Mouse (Mus musculus) ovary, postnatal 14 days (tissue): Measurements from ENCODE around the gene Asrgl1.
"Not testable (repeated sequence)": the region's sequence is repeated elsewhere in the genome, so short reads cannot be mapped to it uniquely, and the experiment has no call there.

ENCODE experiments used
- DNase-seq: peaks from one replicate; pipeline ENCODE4 v3.0.0; 2022; ENCODE audit warnings: low spot score

Asrgl1 gene

DNA sequence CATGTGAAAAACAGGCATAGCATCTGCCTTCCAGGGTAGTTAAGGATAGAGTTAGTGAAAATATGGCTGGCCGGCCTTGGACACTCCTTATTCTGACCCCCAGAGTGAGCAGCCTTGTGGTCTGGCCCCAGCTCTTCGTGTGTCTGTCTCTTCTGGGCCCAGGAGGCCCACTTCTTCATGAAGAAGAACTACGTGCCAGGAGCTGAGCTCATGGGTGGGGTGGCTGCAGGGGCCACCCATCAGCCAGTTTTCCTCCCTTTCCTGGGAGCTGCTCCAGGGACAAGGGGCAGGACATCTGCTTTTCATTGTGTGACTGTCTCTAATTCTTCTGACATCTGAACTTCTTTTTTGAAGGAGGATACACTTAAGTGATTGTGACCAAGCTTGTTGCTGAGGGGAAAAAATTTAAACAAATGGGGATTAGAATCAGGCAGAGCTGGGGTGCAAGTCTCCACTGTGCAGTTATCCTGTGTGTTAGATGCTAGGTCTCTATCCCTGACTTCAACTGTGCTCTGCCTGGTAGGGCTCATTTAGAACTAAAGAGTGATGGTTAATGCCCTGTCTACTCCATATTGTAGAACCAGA lies 30.2 kb downstream of the Asrgl1 start:
- DNase-seq: no peak

- DNase-seq: no peak
Observed at GRCm38 (mm10) chr19:9103986-9104385, 31.4 kb downstream of the Asrgl1 start.

DNA sequence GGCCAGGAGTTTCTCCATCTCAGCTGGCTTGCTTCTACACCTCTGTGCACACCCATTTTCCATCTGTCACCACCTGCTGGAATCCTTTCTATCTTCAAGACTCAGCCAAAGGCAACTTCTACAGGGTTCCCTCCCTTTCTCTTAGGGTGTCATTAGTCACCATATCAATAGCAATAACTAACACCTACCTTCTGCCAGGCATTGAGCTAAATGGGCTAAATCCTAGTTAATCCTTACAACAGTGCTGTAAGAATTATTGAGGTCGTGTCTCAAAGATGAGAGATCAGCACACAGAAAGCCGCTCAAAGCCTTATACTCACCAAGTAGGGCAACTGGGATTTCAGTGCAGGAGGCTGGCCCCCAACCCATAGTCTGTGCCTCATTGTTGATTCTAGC lies 34.4 kb downstream of the Asrgl1 start:
- DNase-seq: no peak

- DNase-seq: no peak
Observed at GRCm38 (mm10) chr19:9100297-9101061, 35.0 kb downstream of the Asrgl1 start.

GRCm38 (mm10) chr19:9099751-9100150 lies 35.7 kb downstream of the Asrgl1 start:
- DNase-seq: no peak

DNA sequence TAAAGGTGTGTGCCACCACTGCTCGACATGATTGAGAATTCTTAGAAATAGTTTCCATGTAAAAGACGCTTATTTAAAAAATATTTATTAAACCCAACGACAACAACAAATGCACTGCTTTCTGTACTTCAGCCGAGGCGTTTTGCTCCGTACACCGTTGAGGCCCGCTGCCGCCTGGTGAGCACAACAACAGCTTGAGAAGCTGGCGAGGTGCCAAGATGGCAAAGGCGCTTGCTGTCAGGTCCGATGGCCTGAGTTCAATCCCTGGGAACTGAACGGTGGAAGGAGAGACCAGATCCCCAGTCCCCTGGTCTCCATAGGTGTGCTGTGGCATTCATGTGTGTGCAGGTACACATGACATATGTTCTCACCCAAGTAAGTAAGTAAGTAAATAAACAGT lies 38.0 kb downstream of the Asrgl1 start:
- no peak for DNase-seq

- DNase-seq: no peak
Observed at GRCm38 (mm10) chr19:9095111-9095510, 40.3 kb downstream of the Asrgl1 start.

DNA sequence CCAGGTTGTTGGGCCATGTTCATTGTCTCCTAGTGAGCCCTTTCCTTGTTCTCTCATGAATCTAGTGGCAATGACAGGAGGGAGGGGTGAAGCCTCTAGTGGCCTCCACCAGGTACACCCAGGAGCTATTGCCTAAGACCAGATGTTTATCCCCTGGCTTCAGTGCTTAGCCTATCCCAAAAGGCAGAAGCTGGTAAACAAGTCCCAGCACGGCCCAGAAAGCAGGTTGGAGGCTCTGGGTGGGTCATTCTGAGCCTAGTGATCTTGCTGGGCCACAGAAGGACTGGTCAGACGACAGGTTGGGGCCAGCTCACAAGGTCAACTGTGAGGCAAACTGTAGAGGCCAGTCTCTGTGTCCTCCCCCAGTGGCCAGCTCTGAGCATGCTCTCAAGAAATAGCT lies 44.7 kb downstream of the Asrgl1 start:
- no peak for DNase-seq

DNA sequence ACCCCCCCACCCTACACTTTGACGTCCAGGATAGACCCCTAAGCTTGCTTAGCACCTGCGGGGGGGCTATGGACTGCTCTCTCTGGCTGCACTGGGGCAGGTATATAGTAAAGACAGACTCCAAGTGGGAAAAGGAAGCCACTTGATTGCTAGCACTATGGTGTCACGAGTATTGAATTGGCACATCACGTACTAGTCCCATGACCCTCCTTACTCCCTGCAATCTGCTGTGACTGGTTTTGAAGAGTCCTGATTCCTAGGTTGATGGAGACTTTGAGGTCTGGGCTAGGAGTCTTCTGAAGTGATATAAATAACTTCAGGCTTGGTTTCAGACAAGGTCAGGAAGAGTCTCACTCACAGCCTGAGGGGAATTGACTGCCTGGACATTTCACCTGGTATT lies 45.2 kb downstream of the Asrgl1 start:
- DNase-seq: no peak

DNA sequence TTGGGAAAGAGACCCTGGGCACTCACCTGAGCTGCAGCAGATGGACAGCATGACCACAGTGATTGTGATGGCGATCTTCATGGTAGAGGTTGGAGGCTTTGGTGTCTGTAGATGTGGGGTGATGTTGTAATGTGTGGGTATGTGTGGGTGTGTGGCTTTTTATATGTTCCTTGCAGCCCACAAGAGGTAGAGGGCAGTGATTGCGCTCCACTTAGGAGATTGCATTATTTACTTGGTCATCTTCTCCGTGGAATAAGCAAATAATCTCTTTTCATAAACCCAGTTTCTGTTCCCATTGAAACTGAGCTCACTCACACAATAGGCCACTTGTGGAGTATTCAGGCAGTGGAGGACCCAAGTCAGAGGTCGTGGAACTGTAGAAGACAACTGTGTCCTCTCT lies 47.6 kb downstream of the Asrgl1 start, which contains the start of gene Scgb1a1:
Gene Scgb1a1 (minus strand): TSS at position 138 of the 400 bp plus-strand sequence.
- DNase-seq: no peak

- DNase-seq: not testable (repeated sequence)
Observed at GRCm38 (mm10) chr19:9083892-9084291, 51.5 kb downstream of the Asrgl1 start.

DNA sequence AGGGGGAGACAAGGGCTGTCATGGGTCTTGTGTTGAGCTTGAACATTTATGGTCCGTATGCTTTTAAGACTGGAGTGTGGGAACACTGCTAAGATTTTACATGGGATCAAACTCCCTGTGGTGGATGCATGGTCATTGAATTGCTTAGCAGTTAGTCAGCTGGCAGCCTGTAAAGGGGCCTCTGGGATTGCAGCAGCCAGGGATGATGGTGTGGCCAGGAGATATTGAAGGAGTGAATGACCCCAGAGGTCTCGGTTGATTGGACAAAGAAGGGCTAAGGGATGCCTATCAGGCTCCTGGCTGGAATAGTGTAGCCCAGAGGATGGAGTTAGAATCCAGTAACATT lies 52.5 kb downstream of the Asrgl1 start:
- no peak for DNase-seq

- peak; percentile 82 for DNase-seq
Observed at GRCm38 (mm10) chr19:9082191-9083009, 53.0 kb downstream of the Asrgl1 start.

GRCm38 (mm10) chr19:9081311-9082190 lies 53.9 kb downstream of the Asrgl1 start:
- no peak for DNase-seq

DNA sequence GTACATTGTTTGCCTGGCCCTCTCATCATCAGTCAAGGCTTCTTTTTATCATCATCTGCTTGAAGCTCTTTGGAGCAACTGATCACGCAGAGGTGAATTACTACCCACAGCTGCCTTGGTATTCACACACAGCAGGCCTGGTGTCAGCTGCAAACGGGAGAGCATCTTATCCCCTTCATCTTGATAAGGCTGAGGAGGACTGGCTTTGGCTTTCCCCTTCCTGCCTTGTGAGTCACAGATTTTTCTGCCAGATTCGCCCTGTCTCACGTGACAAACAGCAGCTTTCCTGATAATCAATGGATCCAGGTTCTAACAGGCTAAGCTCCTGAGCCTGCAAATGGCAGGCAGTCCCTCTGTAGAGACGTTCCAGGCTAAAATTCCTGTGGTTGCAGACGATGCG lies 55.5 kb downstream of the Asrgl1 start:
- DNase-seq: no peak

- no peak for DNase-seq
Observed at GRCm38 (mm10) chr19:9076982-9077660, 58.3 kb downstream of the Asrgl1 start.

DNA sequence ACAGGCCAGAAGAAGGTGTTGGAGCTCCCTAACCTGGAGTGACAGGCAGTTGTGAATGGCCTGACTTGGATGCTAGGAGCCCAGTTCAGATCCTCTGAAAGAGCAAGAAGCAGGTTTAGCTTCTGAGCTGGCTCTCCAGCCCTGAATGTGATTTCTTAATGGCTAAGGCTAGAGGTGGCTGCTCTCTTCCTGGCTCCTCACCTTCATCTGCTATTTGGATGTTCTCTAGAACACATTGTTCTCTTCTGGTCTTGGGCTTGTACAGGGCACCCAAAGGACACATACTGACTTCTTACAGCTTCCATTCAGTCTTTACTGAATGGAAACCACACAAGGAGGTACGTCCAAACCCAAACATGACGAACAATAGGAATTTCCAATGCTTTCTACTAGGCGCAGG lies 59.4 kb downstream of the Asrgl1 start:
- no peak for DNase-seq

GRCm38 (mm10) chr19:9075558-9075957 lies 59.9 kb downstream of the Asrgl1 start:
- no peak for DNase-seq

GRCm38 (mm10) chr19:9074424-9074823 lies 61.0 kb downstream of the Asrgl1 start:
- DNase-seq: no peak

DNA sequence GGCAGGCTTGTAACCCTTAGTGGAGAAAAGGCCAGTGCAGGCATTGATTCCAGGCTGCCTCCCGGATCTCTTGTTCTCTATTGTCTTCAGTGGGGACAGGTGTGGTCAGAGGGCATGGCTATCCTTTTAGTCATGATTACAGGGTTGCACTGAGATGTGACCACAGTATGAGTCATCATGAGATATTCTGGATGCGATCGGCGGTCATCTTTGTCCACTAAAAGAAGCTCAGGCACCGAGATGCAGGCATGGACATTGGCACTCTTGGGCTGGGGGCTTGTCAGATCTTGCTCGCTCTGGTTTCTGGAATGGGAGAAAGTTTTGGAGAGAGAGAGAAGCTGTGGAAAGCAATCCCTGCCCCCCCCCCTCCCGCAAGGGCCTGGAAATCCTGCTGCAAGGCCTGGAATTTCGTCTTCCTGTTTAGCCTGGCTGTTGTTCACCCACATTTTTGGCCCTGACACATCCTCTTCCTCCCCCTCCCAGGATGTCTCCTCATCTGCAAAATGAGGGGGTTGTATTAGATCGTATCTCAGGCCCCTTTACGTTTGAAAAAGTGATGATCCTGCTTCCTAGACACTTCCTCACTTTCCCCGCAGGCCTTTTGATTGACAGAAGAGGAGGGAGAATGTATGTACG lies 61.5 kb downstream of the Asrgl1 start:
- no peak for DNase-seq

GRCm38 (mm10) chr19:9072157-9072530 lies 63.3 kb downstream of the Asrgl1 start:
- no peak for DNase-seq
